Mouse (Mus musculus): Measurements from ENCODE around the gene Olfr643. TPM values are rescaled to one million over a fixed set of nuclear protein-coding genes. Genes with fewer than 3 reads are reported as not detected.

Gene Olfr643
- polyA plus RNA-seq, 1 experiment: not detected

Other genes starting within 250 kb of the Olfr643 start
- not detected in 2 replicates for gene Olfr64, start 242.9 kb downstream of the Olfr643 start, polyA plus RNA-seq (2012)
- 0.08 TPM in 1 of 2 replicates, not detected in the other for gene Olfr65, start 233.9 kb downstream of the Olfr643 start, polyA plus RNA-seq (2012)
- gene Olfr631, start 208.6 kb downstream of the Olfr643 start, polyA plus RNA-seq (2012): 0.10 TPM in 1 of 2 replicates, not detected in the other
- gene Olfr632, start 203.1 kb downstream of the Olfr643 start, polyA plus RNA-seq (2012): not detected in 2 replicates
- gene Olfr633, start 193.0 kb downstream of the Olfr643 start, polyA plus RNA-seq (2012): not detected in 2 replicates
- 0.01 TPM in 1 of 2 replicates, not detected in the other for gene Olfr635, start 166.3 kb downstream of the Olfr643 start, polyA plus RNA-seq (2012)
- gene Olfr638, start 138.7 kb downstream of the Olfr643 start, polyA plus RNA-seq (2012): not detected in 2 replicates
- gene Olfr639, start 120.1 kb downstream of the Olfr643 start, polyA plus RNA-seq (2012): not detected in 2 replicates
- gene Olfr640, start 111.8 kb downstream of the Olfr643 start, polyA plus RNA-seq (2012): 0.01 TPM in 1 of 2 replicates, not detected in the other
- not detected in 2 replicates for gene Olfr641, start 102.0 kb downstream of the Olfr643 start, polyA plus RNA-seq (2012)
- not detected in 2 replicates for gene Olfr642, start 84.7 kb downstream of the Olfr643 start, polyA plus RNA-seq (2012)
- gene 4930516K23Rik, start 76.0 kb downstream of the Olfr643 start, polyA plus RNA-seq (2012): not detected in 2 replicates
- gene Olfr644, start 65.5 kb downstream of the Olfr643 start, polyA plus RNA-seq (2012): not detected in 2 replicates
- gene Olfr645, start 51.9 kb downstream of the Olfr643 start, polyA plus RNA-seq (2012): not detected in 2 replicates
- not detected in 2 replicates for gene Olfr646, start 32.5 kb downstream of the Olfr643 start, polyA plus RNA-seq (2012)
- gene Ubqln5, start 7.6 kb downstream of the Olfr643 start, polyA plus RNA-seq (2012): not detected in 2 replicates
- gene Ubqln3, start 5.9 kb upstream of the Olfr643 start, polyA plus RNA-seq (2012): not detected in 2 replicates
- gene Ubqlnl, start 13.2 kb upstream of the Olfr643 start, polyA plus RNA-seq (2012): not detected in 2 replicates
- gene Olfm5, start 27.4 kb upstream of the Olfr643 start, polyA plus RNA-seq (2012): not detected in 2 replicates
- gene Olfr648, start 46.0 kb upstream of the Olfr643 start, polyA plus RNA-seq (2012): 0.03 TPM in 1 of 2 replicates, not detected in the other
- gene Olfr649, start 58.6 kb upstream of the Olfr643 start, polyA plus RNA-seq (2012): not detected in 2 replicates
- not detected in 2 replicates for gene Trim6, start 81.4 kb upstream of the Olfr643 start, polyA plus RNA-seq (2012)
- gene Trim34a, start 107.1 kb upstream of the Olfr643 start, polyA plus RNA-seq (2012): not detected in 2 replicates
- gene Trim5, start 150.7 kb upstream of the Olfr643 start, polyA plus RNA-seq (2012): 0.03 TPM in 1 of 2 replicates, not detected in the other
- not detected in 2 replicates for gene Trim12a, start 178.1 kb upstream of the Olfr643 start, polyA plus RNA-seq (2012)
- not detected in 2 replicates for gene Trim34b, start 192.1 kb upstream of the Olfr643 start, polyA plus RNA-seq (2012)
- 0.04 and 0.05 TPM in 2 replicates for gene Trim12c, start 216.0 kb upstream of the Olfr643 start, polyA plus RNA-seq (2012)
- not detected in 2 replicates for gene Trim30b, start 232.5 kb upstream of the Olfr643 start, polyA plus RNA-seq (2012)